Mouse (Mus musculus) liver, embryonic 14.5 days (tissue): ENCODE results near the gene Elobl.

Source experiments
- CTCF ChIP-seq: IDR thresholded peaks from 2 replicates; pipeline ENCODE4 v1.5.1; 2016; ENCODE audit warnings: antibody characterized with exemption, low read depth, control low read depth
- EP300 ChIP-seq: IDR thresholded peaks from 2 replicates; pipeline ENCODE4 v1.6.1; 2016; ENCODE audit warnings: antibody characterized with exemption, low read depth

DNA sequence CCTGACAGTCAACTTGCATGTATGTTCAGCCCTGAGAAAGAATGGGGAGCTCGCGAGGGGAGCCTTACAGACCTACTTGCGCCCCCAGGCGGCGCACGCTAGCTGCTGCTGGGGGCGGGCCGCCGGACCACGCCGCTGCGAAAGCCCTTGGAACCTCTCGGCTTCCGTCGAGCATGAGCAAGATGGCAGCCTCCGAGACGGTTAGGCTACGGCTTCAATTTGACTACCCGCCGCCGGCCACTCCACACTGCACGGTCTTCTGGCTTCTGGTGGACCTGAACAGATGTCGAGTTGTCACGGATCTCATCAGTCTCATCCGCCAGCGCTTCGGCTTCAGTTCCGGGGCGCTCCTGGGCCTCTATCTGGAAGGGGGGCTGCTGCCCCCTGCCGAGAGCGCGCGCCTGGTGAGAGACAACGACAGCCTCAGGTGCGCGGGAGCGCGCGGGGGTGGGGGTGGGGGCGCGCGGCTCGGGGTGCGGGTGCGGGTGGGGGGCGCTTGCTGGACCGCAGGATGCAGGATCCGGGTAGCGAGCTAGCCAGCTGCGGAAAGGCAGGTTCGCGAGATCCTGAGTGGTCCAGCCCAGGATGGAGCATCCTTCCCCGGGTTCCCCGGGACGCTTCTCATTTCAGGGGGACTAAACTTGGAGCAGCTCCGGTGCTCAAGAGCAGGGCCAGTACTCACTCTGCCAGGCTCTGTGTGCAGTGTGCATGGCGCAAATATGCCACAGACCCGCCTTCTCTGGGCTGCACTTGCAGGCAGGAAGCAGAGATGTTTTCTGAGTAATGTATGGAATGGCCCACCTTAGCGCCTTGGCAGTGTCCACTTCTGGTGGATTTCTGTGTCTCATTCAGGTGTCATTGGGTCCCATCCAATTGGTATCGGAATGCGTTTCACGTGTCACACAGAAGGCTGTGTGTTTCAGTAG lies 7.3 kb upstream of the Elobl start:
- TF ChIP-seq CTCF = peak; percentile 89
- peak; percentile 36; the same call in 1 of the 2 replicates for TF ChIP-seq EP300
